Mouse (Mus musculus): ENCODE measurements around the gene Tra2a. TPM values are rescaled to one million over a fixed set of nuclear protein-coding genes. Genes with fewer than 3 reads are reported as not detected.

The Tra2a gene
- total and polyA plus RNA-seq, 3 experiments = 55.4 to 120 (median 103) TPM

- Histone ChIP-seq H3K36me3 (replicated peaks in 1 of 2; ENCODE audit: control insufficient read depth in 1 of 2, insufficient read depth in 1 of 2, low read length in 1 of 2) (no peaks in the 10 kb centered on the region), H3K27ac (ENCODE audit: insufficient read depth, low read depth) (peak overlapping the region; percentile 0; the same call in 1 of the 2 replicates), H3K4me1 (ENCODE audit: control insufficient read depth in 1 of 2, insufficient read depth in 2 of 2) (peaks cover 8 to 38% of the 10 kb centered on the region in 2 experiments), H3K4me3 (replicated peaks in 1 of 3; ENCODE audit: low read depth in 2 of 3, low read length in 2 of 3, poor library complexity in 1 of 3) (peak overlapping the region; percentile 81 to 96 (median 81)), H3K27me3 (replicated peaks) (no peaks in the 10 kb centered on the region), H3K9me3 (replicated peaks; ENCODE audit: low read length) (no peaks in the 10 kb centered on the region), H3K9ac (ENCODE audit: insufficient read depth, low read depth) (peak overlapping the region; percentile 94), H3K4me2 (ENCODE audit: insufficient read depth, low read depth, poor library complexity, severe bottlenecking) (peak overlapping the region; percentile 92), H3K79me2 (replicated peaks; ENCODE audit: control insufficient read depth, extremely low read depth, insufficient read depth, poor library complexity, severe bottlenecking) (peaks cover 30% of the 10 kb centered on the region)
- in situ Hi-C loops (cut with MboI; ENCODE audit: low pct_ligation_motif_present, low pct_unique_long_range_greater_than_20kb, low sequenced_read_pairs) (no loop called here), dilution Hi-C loops (cut with MboI; ENCODE audit: extremely low pct_ligation_motif_present, extremely low pct_unique_long_range_greater_than_20kb, low sequenced_read_pairs) (no loop called here)
- TF ChIP-seq MAZ (IDR thresholded peaks at IDR 0.05; ENCODE audit: low read depth, low read length) (peak; percentile 78; the same call in 1 of the 2 replicates), ZNF384 (IDR thresholded peaks at IDR 0.05; ENCODE audit: low read depth, low read length) (no peak), MXI1 (IDR thresholded peaks at IDR 0.05; ENCODE audit: low read depth, low read length) (peak; percentile 88), TCF12 (IDR thresholded peaks at IDR 0.05; ENCODE audit: low read depth, low read length) (peak; percentile 69; the same call in 1 of the 2 replicates), JUN (IDR thresholded peaks at IDR 0.05; ENCODE audit: insufficient read depth, low read depth, low read length) (no peak), PAX5 (IDR thresholded peaks at IDR 0.05; ENCODE audit: low read length) (no peak), ZC3H11A (IDR thresholded peaks at IDR 0.05; ENCODE audit: low read depth, low read length) (no peak), GABPA (IDR thresholded peaks at IDR 0.05; ENCODE audit: insufficient replicate concordance, low read depth, low read length) (no peak), E2F4 (IDR thresholded peaks at IDR 0.05; ENCODE audit: insufficient replicate concordance, low read depth, low read length) (no peak), SIN3A (IDR thresholded peaks at IDR 0.05; ENCODE audit: low read length) (peak; percentile 78; the same call in 1 of the 2 replicates), ZMIZ1 (IDR thresholded peaks at IDR 0.05; ENCODE audit: low read depth, low read length) (no peak; the same call in 1 of the 2 replicates), MAX (IDR thresholded peaks at IDR 0.05; ENCODE audit: low read length) (no peak; the same call in 1 of the 2 replicates), NELFE (IDR thresholded peaks at IDR 0.05; ENCODE audit: low read depth, low read length) (peak; percentile 60), NRF1 (IDR thresholded peaks at IDR 0.05; ENCODE audit: low read depth, low read length) (no peak), EP300 (IDR thresholded peaks at IDR 0.05; ENCODE audit: low read length) (0 out of 2 replicates have a peak, but pooled peaks have one; percentile 8), RCOR1 (conservative IDR thresholded peaks at IDR 0.05; ENCODE audit: low read depth, low read length) (no peak), POLR2AphosphoS2 (IDR thresholded peaks at IDR 0.05; ENCODE audit: low read depth, low read length) (0 out of 2 replicates have a peak, but pooled peaks have one; percentile 8), ZKSCAN1 (IDR thresholded peaks at IDR 0.05; ENCODE audit: borderline replicate concordance, low read depth, low read length) (no peak), POLR2A (IDR thresholded peaks at IDR 0.05; ENCODE audit: low read depth, low read length) (peak; percentile 47), CHD1 (IDR thresholded peaks at IDR 0.05; ENCODE audit: low read depth, low read length) (no peak), ETS1 (conservative IDR thresholded peaks at IDR 0.05; ENCODE audit: low read depth, low read length) (no peak), RAD21 (IDR thresholded peaks at IDR 0.05; ENCODE audit: low read depth, low read length) (no peak; the same call in 1 of the 2 replicates), MEF2A (IDR thresholded peaks at IDR 0.05; ENCODE audit: borderline replicate concordance, low read depth, low read length) (0 out of 2 replicates have a peak, but pooled peaks have one; percentile 27), CHD2 (IDR thresholded peaks at IDR 0.05; ENCODE audit: low read length) (no peak; the same call in 1 of the 2 replicates), CTCF (conservative IDR thresholded peaks at IDR 0.05 in 1 of 2, IDR thresholded peaks at IDR 0.05 in 1 of 2; ENCODE audit: low read depth in 2 of 2, low read length in 2 of 2) (no peak), MAFK (IDR thresholded peaks at IDR 0.05; ENCODE audit: insufficient replicate concordance, low read length) (no peak), TBP (conservative IDR thresholded peaks at IDR 0.05; ENCODE audit: low read depth, low read length) (peak; percentile 59; the same call in 1 of the 2 replicates), JUND (conservative IDR thresholded peaks at IDR 0.05; ENCODE audit: low read depth, low read length) (no peak), MYC (IDR thresholded peaks at IDR 0.05; ENCODE audit: low read depth, low read length) (no peak), ELF1 (IDR thresholded peaks at IDR 0.05; ENCODE audit: low read depth, low read length) (peak; percentile 13; the same call in 1 of the 2 replicates), KAT2A (IDR thresholded peaks at IDR 0.05; ENCODE audit: insufficient replicate concordance, low read length) (no peak), UBTF (IDR thresholded peaks at IDR 0.05; ENCODE audit: low read depth, low read length) (no peak), HCFC1 (IDR thresholded peaks at IDR 0.05; ENCODE audit: low read depth, low read length) (peak; percentile 27; the same call in 1 of the 2 replicates), USF2 (conservative IDR thresholded peaks at IDR 0.05; ENCODE audit: low read depth, low read length) (no peak), USF1 (IDR thresholded peaks at IDR 0.05; ENCODE audit: low read depth, low read length) (no peak), SMC3 (IDR thresholded peaks at IDR 0.05; ENCODE audit: low read depth, low read length) (no peak), IRF4 (IDR thresholded peaks at IDR 0.05; ENCODE audit: low read depth, low read length) (peak; percentile 35; the same call in 1 of the 2 replicates), BHLHE40 (IDR thresholded peaks at IDR 0.05; ENCODE audit: low read depth, low read length) (no peak)
- peak; percentile 84 for DNase-seq (ENCODE audit: extremely low read depth)
Observed at GRCm38 (mm10) chr6:49214086-49214927, 49.5 kb downstream of the Tra2a start.
